Mouse (Mus musculus): Measurements from ENCODE around the gene Nab1.

- no peak for TF ChIP-seq EP300 (IDR thresholded peaks at IDR 0.05; ENCODE audit: low read depth)
- TF ChIP-seq CTCF (IDR thresholded peaks at IDR 0.05; ENCODE audit: low read depth) = no peak
These were observed 37.2 kb downstream of the Nab1 start for GRCm38 (mm10) chr1:52463305-52463704.

Measured in liver, postnatal 0 days (tissue).